Mouse (Mus musculus) kidney, adult 2 months (tissue): ENCODE measurements around the gene Lztfl1.

Experiments used
- CTCF ChIP-seq: fragments of 200-500 bp; conservative IDR thresholded peaks from 2 replicates; pipeline ENCODE4 v1.5.1; 2011; ENCODE audit warnings: low read depth, mild to moderate bottlenecking, control low read depth, low read length, moderate library complexity, mixed read lengths; ENCODE audit not compliant: insufficient read depth, insufficient read length
- POLR2A ChIP-seq: fragments of 200-500 bp; IDR thresholded peaks from one replicate; pipeline ENCODE4 v1.6.1; 2011; ENCODE audit warnings: low read depth, low read length, control low read depth

DNA sequence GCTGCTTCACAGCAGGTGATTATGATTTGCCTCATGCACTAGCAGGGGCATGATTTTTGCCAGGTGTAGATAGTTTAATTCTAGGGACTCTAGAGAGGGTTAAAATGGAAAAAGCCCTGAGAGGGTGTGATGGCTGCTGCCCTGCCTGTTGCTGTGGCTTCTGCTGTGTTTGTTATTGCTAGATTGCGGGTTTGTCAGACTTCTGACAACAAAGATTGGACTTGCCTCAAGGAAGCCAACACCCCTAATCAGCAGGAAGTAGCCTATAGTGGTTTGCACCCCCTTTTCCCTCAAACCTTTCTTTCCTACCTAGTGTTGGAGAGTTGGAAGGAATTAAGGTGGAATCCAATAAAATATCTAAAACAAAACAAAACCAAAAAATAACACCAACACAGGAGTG lies 29.3 kb downstream of the Lztfl1 start:
- TF ChIP-seq POLR2A, result no peak
- TF ChIP-seq CTCF, result no peak
